In genomic region chr16:13208087-13208486, GRCm38 (mm10) we compare ENCODE assay signal across 15 mouse cellular contexts. TPM values are rescaled to one million over a fixed set of nuclear protein-coding genes. Genes with fewer than 3 reads are reported as not detected.
A peak's percentile ranks its signal among the peaks of the same experiment; 100 is the strongest.
DNase-seq lines count a peak whose midpoint lies in the region; ATAC-seq lines count a peak whose summit lies in the region.
"Had no signal": no experiment of that assay in that cellular context is flagged by ENCODE, and none has a peak within 500 bp of the region (broad histone marks: within the 10 kb centered on the region; RNA-seq: fewer than 3 reads in every experiment).

No protein-coding gene starts in this region.

- no peak overlapping the region for H3K9ac ChIP-seq in midbrain, embryonic 11.5 days (ENCODE audit: low read length)
- H3K9ac ChIP-seq in midbrain, embryonic 15.5 days = no peak overlapping the region
- H3K9ac ChIP-seq: forebrain, embryonic 12.5 days had no signal

- no peak for ATAC-seq in midbrain, embryonic 11.5 days (ENCODE audit: low FRiP score)
- no peak for ATAC-seq in midbrain, embryonic 15.5 days (replicated peaks)

- H3K4me3 ChIP-seq in midbrain, embryonic 11.5 days (ENCODE audit: low read depth, low read length) = no peak overlapping the region
- no peak overlapping the region for H3K4me3 ChIP-seq in midbrain, embryonic 15.5 days
- H3K4me3 ChIP-seq: forebrain, embryonic 12.5 days had no signal

- no peaks in the 10 kb centered on the region for H3K36me3 ChIP-seq in midbrain, embryonic 11.5 days (ENCODE audit: control insufficient read depth, insufficient read depth, low read length)
- H3K36me3 ChIP-seq in midbrain, embryonic 15.5 days (replicated peaks) = no peaks in the 10 kb centered on the region
- H3K36me3 ChIP-seq: forebrain, embryonic 12.5 days had no signal

- no peak overlapping the region for H3K27ac ChIP-seq in midbrain, embryonic 11.5 days (ENCODE audit: low read depth, low read length)
- H3K27ac ChIP-seq in midbrain, embryonic 15.5 days = no peak overlapping the region
- H3K27ac ChIP-seq: forebrain, embryonic 12.5 days had no signal

- peak; percentile 16 for DNase-seq in gastrocnemius, postnatal 25 days
- no peak for DNase-seq in gastrocnemius, postnatal 4 days (ENCODE audit: low spot score in 2 of 2)
- DNase-seq in midbrain, embryonic 11.5 days (ENCODE audit: low spot score, missing footprints) = peak; percentile 88
- peak; percentile 15 for DNase-seq in adipocyte (ENCODE audit: low spot score)
- DNase-seq in retina, postnatal 1 day = peak; percentile 22
- no peak for DNase-seq in cerebellum, postnatal 4 days (ENCODE audit: low spot score in 2 of 2)
- DNase-seq in testis, postnatal 10 days (ENCODE audit: low spot score) = no peak
- DNase-seq: adrenal gland, postnatal 25 days; cerebellum, adult 9-11 months; heart, postnatal 10 days; lung, postnatal 36 days; right cerebral cortex, postnatal 4 days had no signal

- no peak overlapping the region for H3K4me2 ChIP-seq in midbrain, embryonic 11.5 days
- H3K4me2 ChIP-seq in midbrain, embryonic 15.5 days = no peak overlapping the region
- H3K4me2 ChIP-seq: forebrain, embryonic 12.5 days had no signal

- WGBS in midbrain, embryonic 11.5 days = 29% methylated on average over 3 of the region's 3 CpGs
- 26% methylated on average over 3 of the region's 3 CpGs for WGBS in midbrain, embryonic 15.5 days

- no peaks in the 10 kb centered on the region for H3K27me3 ChIP-seq in midbrain, embryonic 11.5 days (ENCODE audit: control insufficient read depth, insufficient read depth, low read length)
- H3K27me3 ChIP-seq in midbrain, embryonic 15.5 days (replicated peaks) = no peaks in the 10 kb centered on the region
- H3K27me3 ChIP-seq: CH12.LX; forebrain, embryonic 12.5 days had no signal

- no peaks in the 10 kb centered on the region for H3K4me1 ChIP-seq in midbrain, embryonic 11.5 days (ENCODE audit: control insufficient read depth, insufficient read depth, low read length)
- H3K4me1 ChIP-seq in midbrain, embryonic 15.5 days = no peaks in the 10 kb centered on the region
- H3K4me1 ChIP-seq: forebrain, embryonic 12.5 days had no signal

- no peaks in the 10 kb centered on the region for H3K9me3 ChIP-seq in midbrain, embryonic 11.5 days (ENCODE audit: control insufficient read depth, low read length)
- H3K9me3 ChIP-seq in midbrain, embryonic 15.5 days = no peaks in the 10 kb centered on the region
- H3K9me3 ChIP-seq: forebrain, embryonic 12.5 days had no signal

RNA-seq across cellular contexts. Expression of gene Mrtfb, which starts 48.2 kb away (rescaled TPM):
- 10 to 100 TPM; 18.8 to 20.7 TPM for total RNA-seq in gastrocnemius, postnatal 25 days (2021)
- 10 to 100 TPM; 32.0 to 32.9 TPM for total RNA-seq in gastrocnemius, postnatal 4 days (2021)
- polyA plus RNA-seq in midbrain, embryonic 11.5 days (2014; fragmentation: Nextera tagmentation; extraction: Ambion mirVana) = 18.7 and 19.1 TPM in 2 replicates
- polyA plus RNA-seq in midbrain, embryonic 15.5 days (2015; fragmentation: Nextera tagmentation; extraction: Ambion mirVana) = 11.9 and 14.0 TPM in 2 replicates

Comparison
In these comparisons a context has a peak if more than half of its experiments do, and no peak if none do; other contexts are left out.
1. DNase-seq: peak in gastrocnemius, postnatal 25 days (single experiment), midbrain, embryonic 11.5 days (single experiment), adipocyte (single experiment) and retina, postnatal 1 day (single experiment); none in gastrocnemius, postnatal 4 days (0 of 2), cerebellum, postnatal 4 days (0 of 2) and testis, postnatal 10 days (single experiment).